Mouse (Mus musculus) midbrain, embryonic 12.5 days (tissue): ENCODE data around the gene Rcc2. TPM values are rescaled to one million over a fixed set of nuclear protein-coding genes. Genes with fewer than 3 reads are reported as not detected.
A peak's percentile ranks its signal among the peaks of the same experiment; 100 is the strongest.

Source experiments
- ATAC-seq: fragments of 200-750 bp; cut with Nextera tagmentation; 2 replicates; pipeline ENCODE4 v1.8.0; 2017; ENCODE audit warnings: low read depth, moderate TSS enrichment, moderate library complexity; ENCODE audit not compliant: low FRiP score
- H3K27ac ChIP-seq: fragments of 300-500 bp; sonication (generic); replicated peaks from 2 replicates; pipeline ENCODE4 v1.5.1; 2016; ENCODE audit warnings: mild to moderate bottlenecking
- H3K27me3 ChIP-seq: fragments of 300-500 bp; sonication (generic); 2 replicates; pipeline ENCODE4 v1.6.1; 2016; ENCODE audit warnings: mild to moderate bottlenecking
- H3K36me3 ChIP-seq: fragments of 300-500 bp; sonication (generic); 2 replicates; pipeline ENCODE4 v1.6.1; 2016
- H3K4me1 ChIP-seq: fragments of 300-500 bp; sonication (generic); 2 replicates; pipeline ENCODE4 v1.6.1; 2016
- H3K4me2 ChIP-seq: fragments of 300-500 bp; sonication (generic); replicated peaks from 2 replicates; pipeline ENCODE4 v1.6.1; 2016; ENCODE audit warnings: mild to moderate bottlenecking, moderate library complexity
- H3K4me3 ChIP-seq: fragments of 300-500 bp; sonication (generic); 2 replicates; pipeline ENCODE4 v1.5.1; 2016; ENCODE audit warnings: mild to moderate bottlenecking
- H3K9ac ChIP-seq: fragments of 300-500 bp; sonication (generic); replicated peaks from 2 replicates; pipeline ENCODE4 v1.6.1; 2016; ENCODE audit warnings: mild to moderate bottlenecking, moderate library complexity
- H3K9me3 ChIP-seq: fragments of 300-500 bp; sonication (generic); 2 replicates; pipeline ENCODE4 v1.6.1; 2016; ENCODE audit warnings: mild to moderate bottlenecking
- WGBS: fragments of 180-500 bp; shearing (Covaris S2); methylation state at CpG from one replicate; pipeline ENCODE4 v1.1.7; 2016; 5-methylcytosine and 5-hydroxymethylcytosine counted together
- polyA plus RNA-seq: library from polyadenylated mRNA; unstranded; fragments of >200 nt; fragmentation: Nextera tagmentation; extraction: Ambion mirVana; gene quantifications from 2 replicates; pipeline ENCODE4 v1.2.1, GENCODE M21; 2016

Rcc2 gene
- 72.2 and 75.5 TPM in 2 replicates for polyA plus RNA-seq

DNA sequence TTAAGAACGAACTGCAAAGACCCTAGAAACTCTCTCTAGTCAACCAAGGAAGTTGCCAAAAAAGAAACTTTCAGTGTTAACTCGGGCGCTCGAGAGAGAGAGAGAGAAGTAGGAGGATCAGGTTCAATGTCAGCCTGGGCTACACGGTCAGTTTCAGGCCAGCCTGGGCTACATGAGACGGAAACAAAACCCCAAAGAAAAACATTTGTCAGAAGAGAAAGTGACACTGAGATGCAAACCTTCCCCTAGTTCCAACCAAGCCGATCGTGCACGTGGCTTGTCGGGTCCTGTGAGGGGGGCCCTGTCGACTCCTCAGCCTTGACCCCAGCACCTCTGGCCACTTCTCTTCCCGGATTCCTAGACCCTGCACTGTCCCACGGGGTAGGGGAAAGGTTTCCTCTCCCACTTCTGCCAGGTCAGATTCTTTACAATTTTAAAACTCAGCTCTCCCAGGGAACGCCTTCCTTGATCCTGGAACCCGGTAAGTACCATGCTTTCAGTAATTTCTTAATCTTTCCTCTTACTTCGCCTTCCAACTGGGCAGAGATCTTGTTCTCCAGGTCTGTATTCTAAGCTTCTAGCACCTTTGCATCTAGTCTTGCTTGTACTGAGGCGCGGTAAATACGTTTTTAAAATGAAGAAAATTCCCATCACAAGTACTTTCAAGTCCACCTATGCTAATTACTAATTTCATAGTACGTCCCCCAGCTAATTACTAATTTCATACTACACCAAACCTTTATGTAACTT lies at the start of gene Rcc2:
Gene Rcc2, plus strand, starts transcription at position 273 of the 750 bp plus-strand sequence.
- H3K27ac ChIP-seq: peak within 1 kb of the TSS; percentile 100
- ATAC-seq: no peak
- peak within 1 kb of the TSS; percentile 97 for H3K4me3 ChIP-seq
- H3K36me3 ChIP-seq: peaks cover 11% of the 10 kb centered on the region
- H3K9ac ChIP-seq: peak within 1 kb of the TSS; percentile 99
- peaks cover 39% of the 10 kb centered on the region for H3K4me1 ChIP-seq
- H3K27me3 ChIP-seq: peaks cover 33% of the 10 kb centered on the region
- 7% methylated on average over 20 of the region's 20 CpGs for WGBS
- H3K4me2 ChIP-seq: peak within 1 kb of the TSS; percentile 82
- no peaks in the 10 kb centered on the region for H3K9me3 ChIP-seq

DNA sequence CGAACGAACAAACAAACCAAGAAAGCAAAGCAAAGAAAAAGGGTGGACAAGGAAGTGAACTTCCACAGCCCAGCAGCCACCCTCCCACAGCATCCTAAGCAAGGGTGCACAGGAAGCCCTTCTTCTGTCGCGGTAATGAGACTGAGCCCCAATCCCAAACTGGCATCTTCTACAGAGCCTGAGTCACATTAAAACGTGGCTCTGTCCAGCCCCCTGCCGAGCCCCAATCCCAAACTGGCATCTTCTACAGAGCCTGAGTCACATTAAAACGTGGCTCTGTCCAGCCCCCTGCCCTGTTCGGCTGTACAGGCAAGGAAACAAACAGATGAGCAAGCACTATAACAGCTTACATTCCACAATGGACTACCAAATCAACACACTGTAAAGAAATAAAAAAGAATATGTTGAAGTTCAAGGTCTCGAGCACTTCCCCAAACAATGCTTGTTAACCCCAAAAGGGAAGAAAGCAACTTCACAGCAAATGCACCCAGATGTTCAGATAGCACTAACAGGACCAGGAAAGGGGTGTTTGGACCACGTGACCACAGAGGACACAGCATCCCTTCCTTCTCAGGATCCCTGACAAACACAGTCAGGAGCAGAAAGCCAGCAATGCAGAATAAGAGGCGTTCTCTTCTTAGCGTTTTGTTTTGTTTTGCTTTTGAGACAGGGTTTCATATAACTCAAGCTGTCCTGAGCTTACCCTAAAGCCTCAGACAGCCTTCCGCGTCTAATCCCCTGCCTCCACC lies 46.3 kb upstream of the Rcc2 start:
- Histone ChIP-seq H3K27me3 (peaks cover 7% of the 10 kb centered on the region; the same call in 1 of the 2 replicates), H3K4me3 (no peak overlapping the region), H3K4me2 (no peak overlapping the region), H3K9me3 (no peaks in the 10 kb centered on the region), H3K27ac (no peak overlapping the region), H3K4me1 (peaks cover 39% of the 10 kb centered on the region), H3K36me3 (no peaks in the 10 kb centered on the region), H3K9ac (no peak overlapping the region)
- no peak for ATAC-seq
- 49% methylated on average over 14 of the region's 14 CpGs for WGBS

GRCm38 (mm10) chr4:140654798-140655197 lies 45.5 kb upstream of the Rcc2 start:
- Histone ChIP-seq H3K27ac (no peak overlapping the region), H3K36me3 (no peaks in the 10 kb centered on the region), H3K27me3 (peaks cover 7% of the 10 kb centered on the region; the same call in 1 of the 2 replicates), H3K9me3 (no peaks in the 10 kb centered on the region), H3K4me2 (no peak overlapping the region), H3K9ac (no peak overlapping the region), H3K4me1 (peaks cover 34% of the 10 kb centered on the region), H3K4me3 (no peak overlapping the region)
- ATAC-seq: no peak
- WGBS: 75% methylated on average over 8 of the region's 8 CpGs

DNA sequence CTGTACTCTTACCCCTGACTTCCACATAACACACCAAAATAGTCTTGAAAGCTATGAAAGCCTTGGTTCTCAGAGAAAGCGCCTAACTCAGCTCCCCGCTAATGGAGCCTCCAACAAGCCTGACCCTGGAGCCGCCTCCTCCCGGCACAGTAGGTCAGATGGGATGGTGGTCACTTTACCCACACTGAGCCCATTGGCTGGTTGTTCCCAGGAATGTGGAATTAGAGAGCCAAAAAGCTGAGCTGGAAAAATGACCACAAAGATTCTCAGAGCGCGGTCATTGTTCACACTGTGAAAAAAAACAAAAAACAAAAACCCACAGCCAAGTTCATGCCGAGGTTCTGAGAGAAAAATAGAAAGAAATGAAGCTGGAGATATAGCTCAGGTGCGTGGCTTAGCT lies 43.8 kb upstream of the Rcc2 start:
- Histone ChIP-seq H3K9me3 (no peaks in the 10 kb centered on the region), H3K9ac (no peak overlapping the region), H3K36me3 (no peaks in the 10 kb centered on the region), H3K4me3 (no peak overlapping the region), H3K27me3 (peaks cover 7% of the 10 kb centered on the region; the same call in 1 of the 2 replicates), H3K27ac (0 out of 2 replicates have a peak overlapping the region, but pooled peaks have one; percentile 90), H3K4me1 (peaks cover 34% of the 10 kb centered on the region), H3K4me2 (no peak overlapping the region)
- 73% methylated on average over 8 of the region's 8 CpGs for WGBS
- ATAC-seq: no peak

GRCm38 (mm10) chr4:140657681-140658575 lies 42.4 kb upstream of the Rcc2 start:
- peaks cover 7% of the 10 kb centered on the region; the same call in 1 of the 2 replicates for H3K27me3 ChIP-seq
- H3K27ac ChIP-seq: peak overlapping the region; percentile 90
- H3K9ac ChIP-seq: peak overlapping the region; percentile 42; the same call in 1 of the 2 replicates
- no peaks in the 10 kb centered on the region for H3K36me3 ChIP-seq
- no peak overlapping the region for H3K4me3 ChIP-seq
- peak; percentile 94 for ATAC-seq
- H3K9me3 ChIP-seq: no peaks in the 10 kb centered on the region
- peaks cover 41% of the 10 kb centered on the region for H3K4me1 ChIP-seq
- peak overlapping the region; percentile 30 for H3K4me2 ChIP-seq
- 2% methylated on average over 24 of the region's 24 CpGs for WGBS

DNA sequence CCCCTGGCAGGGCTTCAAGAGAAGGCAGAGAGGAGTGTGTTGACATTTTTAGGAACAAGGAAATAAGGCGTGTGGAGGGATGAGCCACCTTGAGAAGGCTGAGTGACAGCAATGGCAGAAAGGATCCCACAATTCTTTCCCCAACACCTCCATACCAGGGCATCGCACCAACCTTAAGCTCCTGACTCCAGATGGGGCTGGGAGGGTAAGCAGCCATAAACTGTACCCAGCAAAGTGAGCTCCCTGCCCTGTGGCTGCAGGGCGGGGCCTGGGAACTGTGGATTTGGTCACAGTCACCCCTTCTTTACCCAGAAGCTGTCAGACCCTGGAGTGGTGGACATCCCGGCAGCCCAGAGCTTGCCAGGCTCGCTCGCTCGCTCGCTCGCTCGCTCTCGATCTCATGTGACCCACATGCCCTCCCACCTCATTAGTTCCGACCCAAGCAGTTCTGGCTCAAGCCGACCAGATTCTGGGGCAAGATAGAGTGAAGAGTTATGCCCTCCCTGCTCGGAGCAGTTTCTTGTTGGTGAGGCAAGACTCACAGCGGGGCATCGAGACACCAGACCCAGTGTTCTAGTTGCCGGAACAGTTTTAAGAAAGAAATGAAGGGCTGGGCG lies 38.8 kb upstream of the Rcc2 start:
- H3K9ac ChIP-seq: no peak overlapping the region
- H3K4me3 ChIP-seq: no peak overlapping the region
- no peak for ATAC-seq
- H3K4me2 ChIP-seq: no peak overlapping the region
- WGBS: 82% methylated on average over 18 of the region's 18 CpGs
- no peaks in the 10 kb centered on the region for H3K9me3 ChIP-seq
- no peaks in the 10 kb centered on the region; the same call in 1 of the 2 replicates for H3K27me3 ChIP-seq
- no peaks in the 10 kb centered on the region for H3K36me3 ChIP-seq
- peaks cover 41% of the 10 kb centered on the region for H3K4me1 ChIP-seq
- no peak overlapping the region for H3K27ac ChIP-seq

GRCm38 (mm10) chr4:140662453-140662852 lies 37.9 kb upstream of the Rcc2 start:
- H3K27me3 ChIP-seq: no peaks in the 10 kb centered on the region
- no peak overlapping the region for H3K4me3 ChIP-seq
- H3K27ac ChIP-seq: no peak overlapping the region
- WGBS: 43% methylated on average over 7 of the region's 7 CpGs
- no peak for ATAC-seq
- no peaks in the 10 kb centered on the region for H3K36me3 ChIP-seq
- H3K9ac ChIP-seq: 0 out of 2 replicates have a peak overlapping the region, but pooled peaks have one; percentile 4
- no peak overlapping the region for H3K4me2 ChIP-seq
- peaks cover 32% of the 10 kb centered on the region for H3K4me1 ChIP-seq
- no peaks in the 10 kb centered on the region for H3K9me3 ChIP-seq

DNA sequence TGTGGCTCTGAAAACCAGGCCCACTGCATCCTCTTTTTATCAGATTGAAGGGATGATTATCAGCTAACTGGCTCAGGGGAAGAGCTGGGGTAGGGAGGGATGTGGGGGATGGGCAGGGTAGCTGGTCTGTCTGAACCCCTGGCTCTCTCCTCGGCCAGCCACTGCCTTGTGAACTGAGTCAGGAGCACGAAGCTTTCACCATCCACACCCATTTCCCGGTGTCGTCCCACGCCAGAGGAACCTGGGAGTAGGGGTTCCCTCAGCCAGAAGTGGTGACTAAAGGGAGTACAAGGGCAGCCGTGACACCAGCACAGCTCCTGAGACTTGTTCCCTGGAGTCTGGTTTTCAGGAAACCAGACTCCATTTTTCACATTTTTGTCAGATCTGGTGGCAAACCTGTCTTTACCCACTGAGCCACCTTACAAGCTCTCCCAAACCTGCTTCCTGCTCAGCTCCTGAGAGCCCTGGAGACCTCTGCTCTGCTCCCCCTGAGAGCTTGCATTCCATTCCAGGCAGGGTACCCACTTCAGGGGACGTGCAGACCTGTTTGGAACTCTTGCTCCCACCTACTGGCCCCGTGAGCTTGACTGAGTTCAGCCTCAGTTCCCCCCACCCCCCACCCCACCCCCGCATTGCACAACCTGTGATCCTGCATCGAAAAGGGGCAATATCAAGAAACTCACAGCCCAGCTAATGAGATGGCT lies 37.3 kb upstream of the Rcc2 start:
- H3K27me3 ChIP-seq: no peaks in the 10 kb centered on the region
- H3K9ac ChIP-seq: 0 out of 2 replicates have a peak overlapping the region, but pooled peaks have one; percentile 4
- H3K4me2 ChIP-seq: no peak overlapping the region
- H3K36me3 ChIP-seq: no peaks in the 10 kb centered on the region
- H3K27ac ChIP-seq: no peak overlapping the region
- no peak for ATAC-seq
- H3K9me3 ChIP-seq: no peaks in the 10 kb centered on the region
- H3K4me1 ChIP-seq: peaks cover 26% of the 10 kb centered on the region
- WGBS: 31% methylated on average over 10 of the region's 10 CpGs
- H3K4me3 ChIP-seq: no peak overlapping the region

DNA sequence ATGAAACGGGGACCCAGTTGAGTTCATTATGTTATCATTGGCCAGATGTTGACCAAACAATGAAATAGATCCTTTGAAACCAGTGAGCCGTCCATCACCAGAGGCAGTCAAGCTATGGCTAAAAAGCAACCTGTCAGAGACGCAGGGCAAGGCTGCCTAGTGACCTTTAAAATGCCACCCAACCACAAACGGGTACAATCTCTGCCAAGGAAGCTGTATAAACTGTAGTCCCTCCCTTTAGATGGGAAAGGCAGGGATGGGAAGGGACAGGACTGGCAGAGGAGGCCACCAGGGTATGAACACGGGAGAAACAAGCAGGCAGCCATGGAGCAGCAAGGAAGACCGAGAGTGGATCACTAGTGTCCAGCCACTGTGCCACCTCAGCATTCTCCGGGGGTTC lies 35.3 kb upstream of the Rcc2 start:
- no peak overlapping the region for H3K27ac ChIP-seq

DNA sequence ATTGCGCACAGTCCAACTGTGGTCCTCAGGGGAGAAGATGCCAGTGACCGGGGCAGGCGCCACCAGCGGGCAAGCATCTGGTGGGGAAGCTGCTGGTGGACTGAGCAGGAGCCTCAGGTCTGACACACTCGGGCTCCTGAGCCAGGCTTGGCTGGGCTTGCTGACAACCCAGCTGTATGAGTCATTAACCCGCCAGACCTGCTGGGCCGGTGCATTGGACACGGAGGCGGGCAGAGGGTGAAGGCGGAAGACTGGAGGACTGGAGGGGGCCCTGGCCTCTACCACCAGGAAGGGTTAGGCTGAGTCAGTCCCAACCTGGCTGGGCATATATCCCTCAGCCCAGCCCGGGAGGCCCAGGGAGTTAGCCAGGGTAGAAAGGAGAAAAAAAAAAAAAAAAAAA lies 34.6 kb upstream of the Rcc2 start, which contains the start of gene Arhgef10l:
Gene Arhgef10l, minus strand, starts transcription at position 253 of the 400 bp plus-strand sequence.
- H3K9ac ChIP-seq: no peak within 1 kb of the TSS
- H3K36me3 ChIP-seq: no peaks in the 10 kb centered on the region
- H3K4me3 ChIP-seq: no peak within 1 kb of the TSS
- H3K9me3 ChIP-seq: no peaks in the 10 kb centered on the region
- 81% methylated on average over 11 of the region's 11 CpGs for WGBS
- no peak within 1 kb of the TSS for H3K27ac ChIP-seq
- H3K4me2 ChIP-seq: no peak within 1 kb of the TSS
- peaks cover 14% of the 10 kb centered on the region for H3K4me1 ChIP-seq
- H3K27me3 ChIP-seq: no peaks in the 10 kb centered on the region
- no peak for ATAC-seq

More for the DNA sequence above, 35.3 kb upstream of the Rcc2 start:
- Histone ChIP-seq H3K4me1 (peaks cover 14% of the 10 kb centered on the region), H3K27me3 (no peaks in the 10 kb centered on the region), H3K36me3 (no peaks in the 10 kb centered on the region), H3K9me3 (no peaks in the 10 kb centered on the region), H3K9ac (no peak overlapping the region), H3K4me3 (no peak overlapping the region), H3K4me2 (no peak overlapping the region)
- ATAC-seq: no peak
- 79% methylated on average over 7 of the region's 7 CpGs for WGBS
